Mouse (Mus musculus) embryonic stem cell, embryonic (primary cell): Measurements from ENCODE around the gene Tnfsf9.

Experiments
- CTCF ChIA-PET, 4 experiments: fragments of 300-600 bp in 2 of 4; fragments of 350-600 bp in 2 of 4; sonication (Branson Sonifier 250); formaldehyde crosslinking; loops; one replicate each; lab custom pipeline; 2022; ENCODE audit warnings: inconsistent platforms in 2 of 4; lab: Charles Lee
- POLR2A ChIA-PET, 4 experiments: fragments of 300-600 bp in 2 of 4; fragments of 350-600 bp in 2 of 4; sonication (Branson Sonifier 250); formaldehyde crosslinking; loops; one replicate each; lab custom pipeline; 2022; ENCODE audit warnings: antibody characterized with exemption in 4 of 4, inconsistent platforms in 1 of 4; lab: Charles Lee

Tnfsf9 gene

GRCm38 (mm10) chr17:57079919-57080318 is 25.2 kb upstream of the Tnfsf9 start:
- ChIA-PET CTCF (interaction anchor here in 1 of 4 experiments (0.6 kb wide), 1 partner anchor 13 kb away, joined by 3 read pairs; no protein-coding TSS in a partner anchor), POLR2A (interaction anchor here (0.6 to 2.5 kb wide), 6 partner anchors 9 to 467 kb away, joined by 3 to 9 read pairs (median 5); no protein-coding TSS in a partner anchor)

- ChIA-PET CTCF (interaction anchor here in 1 of 4 experiments (1.0 kb wide), 1 partner anchor 24 kb away, joined by 3 read pairs; no protein-coding TSS in a partner anchor), POLR2A (interaction anchor here in 2 of 4 experiments (0.6 to 1.9 kb wide), 9 partner anchors 10 to 50 kb away, joined by 3 to 5 read pairs (median 4); partner anchors contain the start of gene Khsrp (in 2 of the 2))
Observed at GRCm38 (mm10) chr17:57081234-57081842, 23.8 kb upstream of the Tnfsf9 start.

- CTCF ChIA-PET, result interaction anchor here in 1 of 4 experiments (0.5 kb wide), 1 partner anchor 346 kb away, joined by 4 read pairs; no protein-coding TSS in a partner anchor
Observed at GRCm38 (mm10) chr17:57082481-57082880, 22.6 kb upstream of the Tnfsf9 start.

GRCm38 (mm10) chr17:57085970-57086757 is 19.0 kb upstream of the Tnfsf9 start:
- ChIA-PET POLR2A (interaction anchor here in 1 of 4 experiments (0.9 to 2.2 kb wide), 2 partner anchors 15 to 55 kb away, joined by 3 to 6 read pairs; partner anchors contain the start of gene Khsrp), CTCF (interaction anchor here in 1 of 4 experiments (0.5 kb wide), 1 partner anchor 16 kb away, joined by 6 read pairs; no protein-coding TSS in a partner anchor)

More at GRCm38 (mm10) chr17:57082481-57082880, 22.6 kb upstream of the Tnfsf9 start:
- POLR2A ChIA-PET, result interaction anchor here in 1 of 4 experiments (1.2 kb wide), 1 partner anchor 85 kb away, joined by 3 read pairs; the partner anchor contains the start of gene Alkbh7

GRCm38 (mm10) chr17:57087049-57087832 is 17.9 kb upstream of the Tnfsf9 start, which contains the start of gene Tubb4a:
Gene Tubb4a (minus strand): TSS chr17:57087782.
- CTCF ChIA-PET, result interaction anchor here in 3 of 4 experiments (0.6 to 1.3 kb wide), 5 partner anchors 9 to 95 kb away, joined by 3 to 10 read pairs (median 3); no protein-coding TSS in a partner anchor
- POLR2A ChIA-PET, result interaction anchor here in 3 of 4 experiments (0.8 to 2.2 kb wide), 9 partner anchors 9 to 99 kb away, joined by 3 to 10 read pairs (median 4); partner anchors contain the start of genes Khsrp (in 2 of the 3) and Dennd1c (in 1 of the 3)

GRCm38 (mm10) chr17:57094222-57094621 is 10.9 kb upstream of the Tnfsf9 start:
- ChIA-PET CTCF (no interaction called here), POLR2A (no interaction called here)

GRCm38 (mm10) chr17:57095855-57096622 is 9.1 kb upstream of the Tnfsf9 start:
- CTCF ChIA-PET, result interaction anchor here (0.5 to 4.0 kb wide), 43 partner anchors 8 to 603 kb away, joined by 3 to 36 read pairs (median 4); partner anchors contain the start of genes Alkbh7 (in 2 of the 4), Tnfsf9 (in 2 of the 4), Cd70 (in 1 of the 4) and Gm17949 (in 1 of the 4)
- POLR2A ChIA-PET, result interaction anchor here (0.6 to 2.3 kb wide), 32 partner anchors 9 to 735 kb away, joined by 3 to 23 read pairs (median 4); partner anchors contain the start of genes Alkbh7 (in 2 of the 4), Gm17949 (in 2 of the 4), Gtf2f1 (in 2 of the 4) and Khsrp (in 2 of the 4)

- CTCF ChIA-PET, result interaction anchor here (0.6 to 4.0 kb wide), 36 partner anchors 9 to 711 kb away, joined by 3 to 36 read pairs (median 5); partner anchors contain the start of genes Alkbh7 (in 2 of the 4), Gm17949 (in 1 of the 4), Gpr108 (in 1 of the 4) and Pspn (in 1 of the 4)
- POLR2A ChIA-PET, result interaction anchor here (0.6 to 2.3 kb wide), 31 partner anchors 8 to 736 kb away, joined by 3 to 23 read pairs (median 5); partner anchors contain the start of genes Alkbh7 (in 2 of the 4), Khsrp (in 2 of the 4), Clpp (in 1 of the 4) and Crb3 (in 1 of the 4)
Observed at GRCm38 (mm10) chr17:57096623-57096920, 8.6 kb upstream of the Tnfsf9 start.

GRCm38 (mm10) chr17:57098321-57098720 is 6.8 kb upstream of the Tnfsf9 start:
- POLR2A ChIA-PET, result interaction anchor here in 1 of 4 experiments (3.1 kb wide), 1 partner anchor 38 kb away, joined by 13 read pairs; the partner anchor contains the start of genes Crb3 and Slc25a23
- CTCF ChIA-PET, result interaction anchor here in 2 of 4 experiments (0.6 to 4.0 kb wide), 2 partner anchors 69 to 236 kb away, joined by 3 to 36 read pairs; no protein-coding TSS in a partner anchor

GRCm38 (mm10) chr17:57099629-57100325 is 5.3 kb upstream of the Tnfsf9 start:
- ChIA-PET POLR2A (interaction anchor here (0.6 to 3.1 kb wide), 21 partner anchors 12 to 103 kb away, joined by 3 to 14 read pairs (median 3); partner anchors contain the start of genes Gm17949 (in 2 of the 4), Gtf2f1 (in 2 of the 4), Tubb4a (in 2 of the 4) and Alkbh7 (in 1 of the 4)), CTCF (interaction anchor here (0.6 to 1.7 kb wide), 26 partner anchors 12 to 235 kb away, joined by 3 to 25 read pairs (median 4); partner anchors contain the start of genes Gpr108 (in 2 of the 4), Tubb4a (in 2 of the 4), Alkbh7 (in 1 of the 4) and Cd70 (in 1 of the 4))

- ChIA-PET CTCF (interaction anchor here in 3 of 4 experiments (0.5 to 1.7 kb wide), 3 partner anchors 173 to 1815 kb away, joined by 3 to 5 read pairs (median 3); no protein-coding TSS in a partner anchor), POLR2A (interaction anchor here in 1 of 4 experiments (1.4 kb wide), 1 partner anchor 18 kb away, joined by 3 read pairs; no protein-coding TSS in a partner anchor)
Observed at GRCm38 (mm10) chr17:57102276-57102675, 2.8 kb upstream of the Tnfsf9 start.

GRCm38 (mm10) chr17:57104496-57104895 is 629 bp upstream of the Tnfsf9 start:
- ChIA-PET CTCF (interaction anchor here (0.6 to 1.2 kb wide), 7 partner anchors 9 to 666 kb away, joined by 3 to 10 read pairs (median 3); no protein-coding TSS in a partner anchor), POLR2A (interaction anchor here in 3 of 4 experiments (0.5 to 2.3 kb wide), 11 partner anchors 8 to 230 kb away, joined by 3 to 13 read pairs (median 3); partner anchors contain the start of genes Alkbh7 (in 1 of the 3) and Slc25a23 (in 1 of the 3))

GRCm38 (mm10) chr17:57106035-57106368 is 877 bp downstream of the Tnfsf9 start:
- CTCF ChIA-PET, result interaction anchor here in 1 of 4 experiments (1.5 kb wide), 1 partner anchor 229 kb away, joined by 7 read pairs; no protein-coding TSS in a partner anchor
- POLR2A ChIA-PET, result interaction anchor here in 2 of 4 experiments (1.2 kb wide), 2 partner anchors 17 to 230 kb away, joined by 3 read pairs; no protein-coding TSS in a partner anchor

- POLR2A ChIA-PET, result interaction anchor here in 2 of 4 experiments (0.7 to 1.2 kb wide), 3 partner anchors 10 to 1096 kb away, joined by 3 to 4 read pairs (median 3); no protein-coding TSS in a partner anchor
- CTCF ChIA-PET, result interaction anchor here in 1 of 4 experiments (0.9 to 1.5 kb wide), 2 partner anchors 60 to 228 kb away, joined by 3 to 7 read pairs; no protein-coding TSS in a partner anchor
Observed at GRCm38 (mm10) chr17:57107064-57107463, 1.9 kb downstream of the Tnfsf9 start.
